Mouse (Mus musculus) CH12.LX (cell line): ENCODE results near the gene Kif26b. TPM values are rescaled to one million over a fixed set of nuclear protein-coding genes. Genes with fewer than 3 reads are reported as not detected.

ENCODE experiments used
- DNase-seq: peaks from one replicate; pipeline ENCODE4 v3.0.0-alpha.2; 2013; ENCODE audit errors: extremely low read depth
- H3K27ac ChIP-seq: 2 replicates; pipeline ENCODE4 v1.5.1; 2012; ENCODE audit warnings: low read depth, mild to moderate bottlenecking, control low read depth, moderate library complexity; ENCODE audit not compliant: insufficient read depth
- H3K27me3 ChIP-seq: replicated peaks from 2 replicates; pipeline ENCODE3; 2012; ENCODE audit warnings: inconsistent platforms
- H3K36me3 ChIP-seq, 2 experiments: replicated peaks in 1 of 2; 2 replicates each; pipeline versions ENCODE3 to v1.6.1; 2012; ENCODE audit warnings: inconsistent platforms in 1 of 2, low read length in 1 of 2, mild to moderate bottlenecking in 1 of 2, mixed read lengths in 1 of 2, moderate library complexity in 1 of 2; ENCODE audit not compliant: control insufficient read depth in 1 of 2, insufficient read depth in 1 of 2
- H3K4me1 ChIP-seq, 2 experiments: 2 replicates each; pipeline ENCODE4 v1.6.1; 2012; ENCODE audit warnings: inconsistent platforms in 1 of 2, moderate library complexity in 1 of 2; ENCODE audit not compliant: insufficient read depth in 2 of 2, control insufficient read depth in 1 of 2
- H3K4me2 ChIP-seq: 2 replicates; pipeline ENCODE4 v1.6.1; 2012; ENCODE audit warnings: low read depth, mild to moderate bottlenecking, control low read depth; ENCODE audit not compliant: poor library complexity, insufficient read depth, severe bottlenecking
- H3K4me3 ChIP-seq, 3 experiments: fragments of 150-350 bp in 1 of 3; sonication (generic) in 1 of 3; replicated peaks in 1 of 3; 2 replicates each; pipeline versions ENCODE3 to v1.5.1; 2011 to 2012; ENCODE audit warnings: low read depth in 2 of 3, low read length in 2 of 3, mild to moderate bottlenecking in 2 of 3, moderate library complexity in 2 of 3, control low read depth in 1 of 3, improper control_type of control experiment in 1 of 3, inconsistent platforms in 1 of 3, mixed read lengths in 1 of 3; ENCODE audit not compliant: poor library complexity in 1 of 3
- H3K79me2 ChIP-seq: replicated peaks from 2 replicates; pipeline ENCODE4 v1.6.1; 2012; ENCODE audit warnings: mild to moderate bottlenecking, moderate library complexity; ENCODE audit not compliant: control insufficient read depth, poor library complexity, insufficient read depth, severe bottlenecking; ENCODE audit errors: extremely low read depth
- H3K9ac ChIP-seq: 2 replicates; pipeline ENCODE4 v1.6.1; 2012; ENCODE audit warnings: low read depth, mild to moderate bottlenecking, control low read depth, moderate library complexity; ENCODE audit not compliant: insufficient read depth
- H3K9me3 ChIP-seq: replicated peaks from 2 replicates; pipeline ENCODE3; 2012; ENCODE audit warnings: low read length, inconsistent platforms, mixed read lengths
- BHLHE40 ChIP-seq: IDR thresholded peaks from 2 replicates; pipeline ENCODE4 v1.6.1; 2011; ENCODE audit warnings: mild to moderate bottlenecking, low read depth, low read length, improper control_type of control experiment
- CHD1 ChIP-seq: IDR thresholded peaks from 2 replicates; pipeline ENCODE4 v1.6.1; 2012; ENCODE audit warnings: low read depth, low read length, improper control_type of control experiment, inconsistent platforms
- CHD2 ChIP-seq: IDR thresholded peaks from 2 replicates; pipeline ENCODE4 v1.6.1; 2011; ENCODE audit warnings: low read length, improper control_type of control experiment
- CTCF ChIP-seq, 2 experiments: IDR thresholded peaks in 1 of 2; conservative IDR thresholded peaks in 1 of 2; 2 replicates each; pipeline ENCODE4 v1.5.1; 2011 to 2012; ENCODE audit warnings: low read depth in 2 of 2, low read length in 2 of 2, improper control_type of control experiment in 1 of 2, inconsistent platforms in 1 of 2, mild to moderate bottlenecking in 1 of 2, moderate library complexity in 1 of 2
- E2F4 ChIP-seq: IDR thresholded peaks from 2 replicates; pipeline ENCODE4 v1.6.1; 2011; ENCODE audit warnings: low read depth, low read length, improper control_type of control experiment; ENCODE audit not compliant: insufficient replicate concordance
- ELF1 ChIP-seq: IDR thresholded peaks from 2 replicates; pipeline ENCODE4 v1.6.1; 2014; ENCODE audit warnings: low read depth, mild to moderate bottlenecking, inconsistent platforms, low read length, improper control_type of control experiment
- EP300 ChIP-seq: IDR thresholded peaks from 2 replicates; pipeline ENCODE4 v1.6.1; 2011; ENCODE audit warnings: low read length, improper control_type of control experiment
- ETS1 ChIP-seq: conservative IDR thresholded peaks from 2 replicates; pipeline ENCODE4 v1.6.1; 2012; ENCODE audit warnings: low read depth, mild to moderate bottlenecking, inconsistent platforms, low read length, improper control_type of control experiment, moderate library complexity
- GABPA ChIP-seq: IDR thresholded peaks from 2 replicates; pipeline ENCODE4 v1.6.1; 2012; ENCODE audit warnings: low read depth, low read length, improper control_type of control experiment, inconsistent platforms; ENCODE audit not compliant: insufficient replicate concordance
- HCFC1 ChIP-seq: IDR thresholded peaks from 2 replicates; pipeline ENCODE4 v1.6.1; 2012; ENCODE audit warnings: low read depth, mild to moderate bottlenecking, inconsistent platforms, low read length, improper control_type of control experiment
- JUND ChIP-seq: conservative IDR thresholded peaks from 2 replicates; pipeline ENCODE4 v1.6.1; 2011; ENCODE audit warnings: low read depth, low read length, improper control_type of control experiment
- KAT2A ChIP-seq: IDR thresholded peaks from 2 replicates; pipeline ENCODE4 v1.6.1; 2012; ENCODE audit warnings: low read length, improper control_type of control experiment, inconsistent platforms; ENCODE audit not compliant: insufficient replicate concordance
- MAX ChIP-seq: IDR thresholded peaks from 2 replicates; pipeline ENCODE4 v1.6.1; 2011; ENCODE audit warnings: low read length, improper control_type of control experiment
- MAZ ChIP-seq: IDR thresholded peaks from 2 replicates; pipeline ENCODE4 v1.6.1; 2012; ENCODE audit warnings: low read depth, mild to moderate bottlenecking, inconsistent platforms, low read length, improper control_type of control experiment, moderate library complexity
- MXI1 ChIP-seq: IDR thresholded peaks from 2 replicates; pipeline ENCODE4 v1.6.1; 2011; ENCODE audit warnings: mild to moderate bottlenecking, low read depth, low read length, improper control_type of control experiment
- MYC ChIP-seq: IDR thresholded peaks from 2 replicates; pipeline ENCODE4 v1.6.1; 2011; ENCODE audit warnings: low read depth, mild to moderate bottlenecking, improper control_type of control experiment, low read length
- NRF1 ChIP-seq: IDR thresholded peaks from 2 replicates; pipeline ENCODE4 v1.6.1; 2014; ENCODE audit warnings: low read depth, mild to moderate bottlenecking, inconsistent platforms, low read length, improper control_type of control experiment, moderate library complexity
- POLR2A ChIP-seq: IDR thresholded peaks from 2 replicates; pipeline ENCODE4 v1.6.1; 2011; ENCODE audit warnings: low read depth, mild to moderate bottlenecking, improper control_type of control experiment, low read length
- RAD21 ChIP-seq: IDR thresholded peaks from 2 replicates; pipeline ENCODE4 v1.6.1; 2011; ENCODE audit warnings: low read depth, mild to moderate bottlenecking, low read length, improper control_type of control experiment, moderate library complexity
- RCOR1 ChIP-seq: conservative IDR thresholded peaks from 2 replicates; pipeline ENCODE4 v1.6.1; 2012; ENCODE audit warnings: low read depth, mild to moderate bottlenecking, inconsistent platforms, low read length, improper control_type of control experiment
- TBP ChIP-seq: conservative IDR thresholded peaks from 2 replicates; pipeline ENCODE4 v1.6.1; 2011; ENCODE audit warnings: low read depth, low read length, improper control_type of control experiment
- TCF12 ChIP-seq: IDR thresholded peaks from 2 replicates; pipeline ENCODE4 v1.6.1; 2014; ENCODE audit warnings: low read depth, mild to moderate bottlenecking, inconsistent platforms, low read length, improper control_type of control experiment
- USF1 ChIP-seq: IDR thresholded peaks from 2 replicates; pipeline ENCODE4 v1.6.1; 2014; ENCODE audit warnings: low read depth, mild to moderate bottlenecking, inconsistent platforms, low read length, improper control_type of control experiment
- ZC3H11A ChIP-seq: IDR thresholded peaks from 2 replicates; pipeline ENCODE4 v1.6.1; 2012; ENCODE audit warnings: low read depth, mild to moderate bottlenecking, inconsistent platforms, low read length, improper control_type of control experiment
- ZKSCAN1 ChIP-seq: IDR thresholded peaks from 2 replicates; pipeline ENCODE4 v1.6.1; 2012; ENCODE audit warnings: low read depth, inconsistent platforms, low read length, improper control_type of control experiment, borderline replicate concordance
- ZMIZ1 ChIP-seq: IDR thresholded peaks from 2 replicates; pipeline ENCODE4 v1.6.1; 2012; ENCODE audit warnings: low read depth, mild to moderate bottlenecking, inconsistent platforms, low read length, improper control_type of control experiment
- ZNF384 ChIP-seq: IDR thresholded peaks from 2 replicates; pipeline ENCODE4 v1.6.1; 2012; ENCODE audit warnings: low read depth, low read length, improper control_type of control experiment, inconsistent platforms
- dilution Hi-C: fragments of 300-500 bp; cut with MboI; formaldehyde crosslinking; loops from 2 replicates; pipeline ENCODE4 v1.14.3; 2020; ENCODE audit warnings: low sequenced_read_pairs; ENCODE audit not compliant: extremely low pct_unique_long_range_greater_than_20kb, extremely low pct_ligation_motif_present
- in situ Hi-C: fragments of 300-500 bp; cut with MboI; formaldehyde crosslinking; loops from 3 replicates; pipeline ENCODE4 v1.14.3; 2019; ENCODE audit warnings: low sequenced_read_pairs, low pct_ligation_motif_present, low pct_unique_long_range_greater_than_20kb, mixed read lengths
- polyA plus RNA-seq: library from polyadenylated mRNA; unstranded; fragments of >175 nt; gene quantifications from 2 replicates; pipeline ENCODE4 v1.2.1, GENCODE M21; 2012; ENCODE audit warnings: low read depth; ENCODE audit not compliant: insufficient read length
- total RNA-seq, 2 experiments: library from RNA; depleted of rRNA; stranded (reverse); fragments of 300-350 nt in 1 of 2; fragments of >200 nt in 1 of 2; gene quantifications; 2 replicates each; pipeline ENCODE4 v1.2.3; 2012 to 2014

Gene Kif26b
- total and polyA plus RNA-seq, 3 experiments, result 0.09 TPM; not detected in 2

DNA sequence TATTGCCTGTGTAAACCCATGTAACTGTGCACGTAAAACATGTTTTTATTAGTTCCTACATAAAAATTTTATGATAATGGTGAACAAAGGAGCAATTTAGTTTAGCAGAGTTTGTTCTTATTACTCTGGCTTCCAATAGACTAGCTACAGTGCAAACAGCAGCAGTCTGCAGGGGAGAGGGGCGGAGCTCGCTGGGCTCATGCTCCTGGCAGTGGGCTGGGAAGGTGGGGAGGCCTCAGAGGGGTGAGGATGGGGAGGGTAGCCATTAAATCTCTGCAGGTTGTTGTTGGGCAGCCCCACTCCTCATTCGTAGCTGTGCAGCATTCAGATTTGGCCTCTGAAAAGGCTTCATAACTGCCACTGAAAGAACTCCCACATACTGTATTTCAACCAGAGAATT is 171.2 kb downstream of the Kif26b start:
- H3K27ac ChIP-seq, result no peak overlapping the region
- H3K79me2 ChIP-seq, result no peaks in the 10 kb centered on the region
- no peaks in the 10 kb centered on the region for H3K4me1 ChIP-seq
- H3K9me3 ChIP-seq, result no peaks in the 10 kb centered on the region
- no peaks in the 10 kb centered on the region for H3K27me3 ChIP-seq
- no peak for DNase-seq
- TF ChIP-seq ETS1, result no peak
- no peak for TF ChIP-seq TBP
- no peak for TF ChIP-seq CHD1
- TF ChIP-seq NRF1, result no peak
- no peak for TF ChIP-seq ZNF384
- TF ChIP-seq CHD2, result no peak
- no peak for TF ChIP-seq ZKSCAN1
- no peak for TF ChIP-seq MAZ
- TF ChIP-seq HCFC1, result no peak
- no peak for TF ChIP-seq EP300
- no peak for TF ChIP-seq RCOR1
- in situ Hi-C loops, result no loop called here
- H3K9ac ChIP-seq, result no peak overlapping the region
- no peak overlapping the region for H3K4me3 ChIP-seq
- no peaks in the 10 kb centered on the region for H3K36me3 ChIP-seq
- dilution Hi-C loops, result no loop called here
- H3K4me2 ChIP-seq, result no peak overlapping the region

DNA sequence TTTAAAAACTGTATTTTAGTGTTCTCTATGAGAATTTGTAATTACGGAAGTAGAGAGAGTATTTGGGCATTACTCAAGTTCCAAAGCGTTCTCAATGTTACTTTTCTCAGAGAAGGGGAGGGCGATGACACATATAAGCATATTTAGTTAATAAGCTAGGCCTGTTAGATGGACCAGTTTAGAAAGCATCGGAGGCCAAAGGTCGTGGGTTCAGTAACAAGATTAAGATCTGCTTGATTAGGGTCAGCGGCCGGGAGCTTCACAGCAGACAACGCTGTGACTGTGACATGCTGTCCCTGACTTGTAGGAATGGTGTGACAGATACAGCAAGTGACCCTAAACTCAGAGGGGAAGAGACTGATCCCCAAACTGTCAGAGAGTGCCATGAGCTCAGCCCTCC is 174.6 kb downstream of the Kif26b start:
- dilution Hi-C loops (no loop called here), in situ Hi-C loops (no loop called here)

DNA sequence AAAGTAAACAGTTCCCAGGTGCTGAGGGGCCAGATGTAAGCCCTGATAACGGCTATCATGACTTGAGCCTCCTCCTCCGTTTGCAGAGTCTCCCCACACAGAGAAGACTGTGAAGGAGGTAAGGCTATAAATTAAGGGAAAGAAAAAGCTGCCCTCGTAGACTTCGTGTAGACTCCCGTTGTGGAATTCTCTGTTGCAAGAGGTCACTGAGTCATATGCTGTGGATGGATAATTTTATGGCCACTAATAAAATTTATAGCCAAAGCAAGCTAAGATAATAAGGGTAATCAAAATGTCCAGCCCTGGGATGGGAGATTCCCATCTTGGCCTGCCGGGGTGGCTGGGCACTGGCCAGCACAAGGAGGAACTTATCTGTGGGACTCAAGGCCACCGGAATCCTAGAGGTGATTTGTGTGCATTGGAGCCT is 179.0 kb downstream of the Kif26b start:
- no peak for DNase-seq
- H3K4me2 ChIP-seq, result no peak overlapping the region
- no peak overlapping the region for H3K9ac ChIP-seq
- no peaks in the 10 kb centered on the region for H3K27me3 ChIP-seq
- in situ Hi-C loops (no loop called here), dilution Hi-C loops (no loop called here)
- H3K4me1 ChIP-seq, result no peaks in the 10 kb centered on the region
- no peaks in the 10 kb centered on the region for H3K79me2 ChIP-seq
- no peak overlapping the region for H3K27ac ChIP-seq
- H3K4me3 ChIP-seq, result no peak overlapping the region
- H3K9me3 ChIP-seq, result no peaks in the 10 kb centered on the region
- H3K36me3 ChIP-seq, result no peaks in the 10 kb centered on the region
- no peak for TF ChIP-seq MXI1
- TF ChIP-seq CTCF (conservative IDR thresholded peaks at IDR 0.05 in 1 of 2, IDR thresholded peaks at IDR 0.05 in 1 of 2; ENCODE audit: low read depth in 2 of 2, low read length in 2 of 2), result no peak
- TF ChIP-seq ZMIZ1, result no peak
- TF ChIP-seq TCF12, result no peak
- TF ChIP-seq MYC, result no peak
- TF ChIP-seq MAX, result no peak
- no peak for TF ChIP-seq JUND
- TF ChIP-seq CHD1, result no peak
- TF ChIP-seq KAT2A, result no peak
- TF ChIP-seq E2F4, result no peak
- no peak for TF ChIP-seq CHD2
- no peak for TF ChIP-seq RAD21
- TF ChIP-seq GABPA, result no peak
- TF ChIP-seq BHLHE40, result no peak
- TF ChIP-seq ELF1, result no peak
- TF ChIP-seq RCOR1, result no peak
- TF ChIP-seq ZC3H11A, result no peak

More for the DNA sequence above, 174.6 kb downstream of the Kif26b start:
- no peak overlapping the region for H3K27ac ChIP-seq
- H3K27me3 ChIP-seq, result no peaks in the 10 kb centered on the region
- H3K9me3 ChIP-seq, result no peaks in the 10 kb centered on the region
- DNase-seq, result no peak
- no peak overlapping the region for H3K4me2 ChIP-seq
- TF ChIP-seq CHD2 (no peak), USF1 (no peak), TCF12 (no peak), CHD1 (no peak), MAX (no peak), POLR2A (no peak), CTCF (conservative IDR thresholded peaks at IDR 0.05 in 1 of 2, IDR thresholded peaks at IDR 0.05 in 1 of 2; ENCODE audit: low read depth in 2 of 2, low read length in 2 of 2) (no peak), ZC3H11A (no peak)
- TF ChIP-seq, all 38 proteins: peak for 0
- no peaks in the 10 kb centered on the region for H3K79me2 ChIP-seq
- H3K36me3 ChIP-seq, result no peaks in the 10 kb centered on the region
- H3K4me3 ChIP-seq, result no peak overlapping the region
- H3K4me1 ChIP-seq, result no peaks in the 10 kb centered on the region
- H3K9ac ChIP-seq, result no peak overlapping the region
